Comparison of ENCODE assay signal across 9 mouse cellular contexts in genomic region chr11:116725031-116725948, GRCm38 (mm10). TPM values are rescaled to one million over a fixed set of nuclear protein-coding genes. Genes with fewer than 3 reads are reported as not detected.
DNase-seq lines count a peak whose midpoint lies in the region; ATAC-seq and TF ChIP-seq lines count a peak whose summit lies in the region.
"Had no signal": no experiment of that assay in that cellular context is flagged by ENCODE, and none has a peak within 500 bp of the region (broad histone marks: within the 10 kb centered on the region; RNA-seq: fewer than 3 reads in every experiment).

No protein-coding gene starts in this region.

- WGBS in lung, embryonic 14.5 days, result 37% methylated on average over 27 of the region's 27 CpGs
- 43% methylated on average over 27 of the region's 27 CpGs for WGBS in hindbrain, embryonic 10.5 days
- WGBS in olfactory bulb, adult 2 months, result 30% methylated on average over 27 of the region's 27 CpGs

- no peaks in the 10 kb centered on the region for H3K36me3 ChIP-seq in lung, embryonic 14.5 days (ENCODE audit: insufficient read depth)
- no peaks in the 10 kb centered on the region for H3K36me3 ChIP-seq in hindbrain, embryonic 10.5 days
- H3K36me3 ChIP-seq: limb, embryonic 15.5 days had no signal

- H3K4me2 ChIP-seq in lung, embryonic 14.5 days, result peak overlapping the region; percentile 31
- H3K4me2 ChIP-seq: limb, embryonic 15.5 days had no signal

- TF ChIP-seq POLR2A in olfactory bulb, adult 2 months (IDR thresholded peaks at IDR 0.05; ENCODE audit: insufficient read depth, low read depth, low read length), result no peak

- H3K27me3 ChIP-seq in lung, embryonic 14.5 days (ENCODE audit: insufficient read depth, low read length), result no peaks in the 10 kb centered on the region
- H3K27me3 ChIP-seq in hindbrain, embryonic 10.5 days (ENCODE audit: insufficient read depth, poor library complexity, severe bottlenecking), result no peaks in the 10 kb centered on the region
- H3K27me3 ChIP-seq: limb, embryonic 15.5 days had no signal

- no peaks in the 10 kb centered on the region for H3K9me3 ChIP-seq in lung, embryonic 14.5 days (ENCODE audit: low read depth, low read length)
- no peaks in the 10 kb centered on the region; the same call in 1 of the 2 replicates for H3K9me3 ChIP-seq in hindbrain, embryonic 10.5 days
- H3K9me3 ChIP-seq: limb, embryonic 15.5 days had no signal

- TF ChIP-seq CTCF in lung, embryonic 14.5 days (IDR thresholded peaks at IDR 0.05; ENCODE audit: low read depth), result no peak
- no peak for TF ChIP-seq CTCF in olfactory bulb, adult 2 months (IDR thresholded peaks at IDR 0.05; ENCODE audit: insufficient read depth, low read depth, low read length)

- DNase-seq in lung, embryonic 14.5 days, result peak; percentile 40
- DNase-seq in lung, postnatal 36 days, result no peak
- peak; percentile 17 to 35 for DNase-seq in cerebellum, postnatal 14 days
- DNase-seq in hindbrain, embryonic 10.5 days (ENCODE audit: low spot score), result peak; percentile 55
- no peak for DNase-seq in spleen, postnatal 4 days (ENCODE audit: low spot score in 2 of 2)

- H3K4me1 ChIP-seq in lung, embryonic 14.5 days (ENCODE audit: insufficient read depth), result no peaks in the 10 kb centered on the region; the same call in 1 of the 2 replicates
- H3K4me1 ChIP-seq in hindbrain, embryonic 10.5 days (replicated peaks), result peaks cover 18% of the 10 kb centered on the region
- H3K4me1 ChIP-seq in olfactory bulb, adult 2 months (ENCODE audit: control insufficient read depth, insufficient read depth, low read length), result peaks cover 2% of the 10 kb centered on the region; the same call in 1 of the 2 replicates

- no peak overlapping the region for H3K9ac ChIP-seq in lung, embryonic 14.5 days
- H3K9ac ChIP-seq: limb, embryonic 15.5 days had no signal

- H3K4me3 ChIP-seq in lung, embryonic 14.5 days (ENCODE audit: low read depth, low read length), result no peak overlapping the region
- peak overlapping the region; percentile 39 for H3K4me3 ChIP-seq in hindbrain, embryonic 10.5 days
- peak overlapping the region; percentile 13; the same call in 1 of the 2 replicates for H3K4me3 ChIP-seq in olfactory bulb, adult 2 months (ENCODE audit: insufficient read depth, low read depth, low read length)
- H3K4me3 ChIP-seq: limb, embryonic 15.5 days had no signal

- no peak for ATAC-seq in lung, embryonic 14.5 days (ENCODE audit: insufficient read depth)
- no peak for ATAC-seq in inflammation-experienced regulatory T-cells, adult 6 months

- no peak overlapping the region for H3K27ac ChIP-seq in lung, embryonic 14.5 days (ENCODE audit: low read depth)
- H3K27ac ChIP-seq in hindbrain, embryonic 10.5 days, result peak overlapping the region; percentile 80
- H3K27ac ChIP-seq in olfactory bulb, adult 2 months (ENCODE audit: insufficient read depth, low read depth, low read length), result no peak overlapping the region
- H3K27ac ChIP-seq: limb, embryonic 15.5 days had no signal

RNA-seq across cellular contexts. Expression of gene St6galnac1, which starts 50.0 kb away (rescaled TPM):
- polyA plus RNA-seq in lung, embryonic 14.5 days (2014; fragmentation: Nextera tagmentation; extraction: Ambion mirVana), result not detected in 2 replicates
- polyA plus RNA-seq in hindbrain, embryonic 10.5 days (2016; fragmentation: Nextera tagmentation; extraction: Ambion mirVana), result not detected in 2 replicates
- polyA plus RNA-seq in olfactory bulb, adult 2 months (2012; ENCODE audit: insufficient read depth, insufficient read length, low replicate concordance, missing spikeins), result not detected in 2 replicates
- polyA plus RNA-seq in inflammation-experienced regulatory T-cells, adult 6 months (2017; shearing (Covaris generic)), result 10 to 100 TPM in 2 of 3 experiments, 1 to 10 TPM in 1; 9.0 to 17.1 (median 13.5) TPM
- polyA plus RNA-seq: limb, embryonic 15.5 days; stomach, embryonic 14.5 days had no signal

Comparison
In these comparisons a context has a peak if more than half of its experiments do, and no peak if none do; other contexts are left out.
1. DNase-seq: peak in lung, embryonic 14.5 days (single experiment), cerebellum, postnatal 14 days (2 of 2) and hindbrain, embryonic 10.5 days (single experiment); none in lung, postnatal 36 days (single experiment) and spleen, postnatal 4 days (0 of 2).
2. RNA of gene St6galnac1, which starts 50.0 kb away (polyA plus RNA-seq): 9.0 to 17.1 TPM in inflammation-experienced regulatory T-cells, adult 6 months; not detected in lung, embryonic 14.5 days, not detected in hindbrain, embryonic 10.5 days and not detected in olfactory bulb, adult 2 months; every median in the first group is over 10 times any median in the second.